Mouse (Mus musculus): Measurements from ENCODE around the gene Mbtps2. TPM values are rescaled to one million over a fixed set of nuclear protein-coding genes. Genes with fewer than 3 reads are reported as not detected.

Mbtps2 gene
- polyA plus RNA-seq, 1 experiment = 5.4 TPM

DNA sequence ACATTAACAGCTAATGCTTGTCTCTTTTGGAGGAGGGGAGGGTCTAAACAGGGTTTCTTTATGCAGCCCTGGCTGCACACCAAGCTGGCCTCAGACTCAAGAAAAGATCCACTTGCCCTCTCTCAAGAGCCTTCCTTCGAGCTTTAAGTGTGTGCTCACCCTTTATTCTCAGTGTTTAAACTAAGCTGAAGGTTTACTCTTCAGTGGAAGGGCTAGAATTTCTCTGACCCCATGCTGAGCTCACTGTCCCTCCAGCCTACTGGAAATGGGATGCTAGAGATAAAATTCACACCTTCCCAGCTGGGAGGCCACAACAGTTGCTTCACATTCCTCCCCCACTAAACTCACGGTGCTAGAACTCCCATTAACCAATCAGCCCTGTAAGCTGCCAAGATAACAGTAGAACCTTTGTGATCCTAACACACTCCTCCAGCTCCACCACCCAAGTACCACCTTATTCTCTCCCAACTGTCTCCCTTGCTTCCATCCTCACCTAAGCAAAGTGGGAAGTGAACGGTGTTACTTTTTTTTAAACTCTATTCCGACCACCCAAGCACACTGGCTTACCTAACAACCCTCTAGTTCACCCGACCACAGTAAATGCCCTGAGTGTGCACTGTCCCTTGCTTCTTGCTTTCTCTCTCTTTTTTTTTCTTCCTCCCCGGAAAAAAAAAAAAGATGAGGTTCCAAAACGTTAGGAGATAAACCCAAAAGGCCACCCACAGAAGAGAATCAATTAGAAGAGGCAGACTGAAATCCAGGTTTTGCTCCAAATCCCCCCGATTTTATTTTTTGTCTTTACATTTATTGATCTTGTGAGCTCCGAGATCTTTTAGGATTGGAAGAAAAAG, 108.4 kb downstream of the Mbtps2 start:
- Histone ChIP-seq H3K36me3 (ENCODE audit: control insufficient read depth, insufficient read depth, low read length) (no peaks in the 10 kb centered on the region), H3K4me1 (ENCODE audit: control insufficient read depth, insufficient read depth, low read length) (no peaks in the 10 kb centered on the region; the same call in 1 of the 2 replicates), H3K27me3 (ENCODE audit: control insufficient read depth, insufficient read depth, low read length) (no peaks in the 10 kb centered on the region), H3K27ac (ENCODE audit: control insufficient read depth, insufficient read depth, low read depth, low read length) (no peak overlapping the region), H3K4me3 (ENCODE audit: control insufficient read depth, low read depth, low read length) (no peak overlapping the region)
- TF ChIP-seq POLR2A (IDR thresholded peaks at IDR 0.05; ENCODE audit: control insufficient read depth, low read depth, low read length) (no peak), CTCF (IDR thresholded peaks at IDR 0.05; ENCODE audit: control insufficient read depth, insufficient read depth, insufficient replicate concordance, low read depth, low read length) (no peak)

DNA sequence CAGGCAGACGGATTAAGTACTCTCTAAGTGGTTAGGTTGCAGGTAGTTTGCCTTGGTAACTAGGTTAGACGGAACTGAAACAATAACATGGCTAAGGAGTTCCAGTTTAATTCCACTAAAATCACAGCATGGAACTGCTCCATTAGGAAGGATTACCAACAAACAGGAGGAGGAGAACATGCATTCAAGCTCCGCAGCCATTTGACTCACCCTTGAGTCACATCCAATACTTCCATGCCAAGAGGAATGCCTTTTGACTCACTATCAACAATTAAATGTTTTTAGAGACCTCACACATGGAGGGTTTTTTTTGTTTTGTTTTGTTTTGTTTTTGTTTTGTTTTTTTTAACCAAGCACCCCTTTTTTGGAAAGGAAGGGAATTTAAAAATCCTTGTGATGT, 109.7 kb downstream of the Mbtps2 start:
- Histone ChIP-seq H3K4me3 (ENCODE audit: control insufficient read depth, low read depth, low read length) (no peak overlapping the region), H3K36me3 (ENCODE audit: control insufficient read depth, insufficient read depth, low read length) (no peaks in the 10 kb centered on the region), H3K27ac (ENCODE audit: control insufficient read depth, insufficient read depth, low read depth, low read length) (no peak overlapping the region), H3K27me3 (ENCODE audit: control insufficient read depth, insufficient read depth, low read length) (no peaks in the 10 kb centered on the region), H3K4me1 (ENCODE audit: control insufficient read depth, insufficient read depth, low read length) (no peaks in the 10 kb centered on the region; the same call in 1 of the 2 replicates)
- TF ChIP-seq CTCF (IDR thresholded peaks at IDR 0.05; ENCODE audit: control insufficient read depth, insufficient read depth, insufficient replicate concordance, low read depth, low read length) (no peak), POLR2A (IDR thresholded peaks at IDR 0.05; ENCODE audit: control insufficient read depth, low read depth, low read length) (no peak)

DNA sequence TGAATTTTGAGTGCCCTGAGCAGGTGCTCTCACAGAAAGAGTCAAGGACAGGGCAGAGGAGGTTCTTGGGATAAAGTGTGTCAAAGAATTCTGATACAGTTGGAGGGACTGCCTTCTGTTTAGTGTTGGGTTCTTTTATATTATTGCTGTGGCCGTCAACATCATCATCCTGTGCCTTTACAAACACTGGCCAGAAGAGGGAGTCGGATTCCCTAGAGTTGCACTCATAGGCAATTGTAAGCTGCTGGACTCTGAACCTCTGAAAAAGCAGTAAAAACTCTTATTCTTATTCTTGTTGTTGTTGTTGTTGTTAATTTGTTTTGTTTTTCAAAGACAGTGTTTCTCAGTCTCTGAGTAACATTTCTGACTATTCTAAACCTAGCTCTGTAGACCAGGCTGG, 111.8 kb downstream of the Mbtps2 start:
- no peak overlapping the region for H3K4me3 ChIP-seq (ENCODE audit: control insufficient read depth, low read depth, low read length)
- no peak overlapping the region for H3K27ac ChIP-seq (ENCODE audit: control insufficient read depth, insufficient read depth, low read depth, low read length)
- H3K4me1 ChIP-seq (ENCODE audit: control insufficient read depth, insufficient read depth, low read length) = no peaks in the 10 kb centered on the region; the same call in 1 of the 2 replicates
- TF ChIP-seq CTCF (IDR thresholded peaks at IDR 0.05; ENCODE audit: control insufficient read depth, insufficient read depth, insufficient replicate concordance, low read depth, low read length) (no peak), POLR2A (IDR thresholded peaks at IDR 0.05; ENCODE audit: control insufficient read depth, low read depth, low read length) (no peak)
- no peaks in the 10 kb centered on the region for H3K36me3 ChIP-seq (ENCODE audit: control insufficient read depth, insufficient read depth, low read length)
- no peaks in the 10 kb centered on the region for H3K27me3 ChIP-seq (ENCODE audit: control insufficient read depth, insufficient read depth, low read length)

Other genes starting within 250 kb of the Mbtps2 start
- 0.17 and 0.26 TPM in 2 replicates for gene Phex, start 183.4 kb downstream of the Mbtps2 start, polyA plus RNA-seq (2012; rRNA removed)
- gene Sms, start 106.4 kb downstream of the Mbtps2 start, polyA plus RNA-seq (2012; rRNA removed) = 3.0 and 3.4 TPM in 2 replicates
- 0.24 TPM in 1 of 2 replicates, not detected in the other for gene Yy2, start 29.7 kb downstream of the Mbtps2 start, polyA plus RNA-seq (2012; rRNA removed)
- 12.0 and 18.5 TPM in 2 replicates for gene Smpx, start 100.2 kb upstream of the Mbtps2 start, polyA plus RNA-seq (2012; rRNA removed)
- not detected in 2 replicates for gene Klhl34, start 219.7 kb upstream of the Mbtps2 start, polyA plus RNA-seq (2012; rRNA removed)